Mouse (Mus musculus): ENCODE measurements around the gene 4930558K02Rik. TPM values are rescaled to one million over a fixed set of nuclear protein-coding genes. Genes with fewer than 3 reads are reported as not detected.

Gene 4930558K02Rik
- polyA plus RNA-seq, 1 experiment: not detected

DNA sequence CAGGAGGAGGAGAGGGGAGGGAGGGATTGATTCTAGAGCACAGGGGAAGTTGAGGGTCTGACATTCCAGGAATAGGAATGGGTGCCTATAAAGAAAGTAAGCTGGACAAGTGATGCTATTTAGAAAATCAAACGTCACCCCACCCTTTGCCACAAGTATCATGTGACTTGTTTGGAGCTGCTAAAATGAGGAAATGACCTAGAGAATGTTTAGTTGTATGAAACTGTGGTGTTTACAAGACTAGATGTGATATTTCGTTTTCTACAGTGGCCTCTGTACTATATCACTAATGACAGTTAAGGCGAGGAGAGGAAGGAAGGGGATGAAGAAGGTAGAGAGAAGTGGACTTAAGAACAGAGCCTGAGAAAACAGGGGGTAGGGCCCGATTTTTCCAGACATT is 19.3 kb upstream of the 4930558K02Rik start:
- Histone ChIP-seq H3K79me2 (ENCODE audit: control insufficient read depth, insufficient read depth) (no peaks in the 10 kb centered on the region), H3ac (ENCODE audit: control insufficient read depth, insufficient read length) (no peak overlapping the region), H3K4me2 (ENCODE audit: low read depth) (no peak overlapping the region), H3K4me3 (no peak overlapping the region), H3K27me3 (ENCODE audit: control insufficient read depth, insufficient read depth, insufficient read length) (no peaks in the 10 kb centered on the region), H3K36me3 (ENCODE audit: control insufficient read depth, insufficient read depth) (no peaks in the 10 kb centered on the region)
- no peak for TF ChIP-seq POLR2A (IDR thresholded peaks at IDR 0.05; ENCODE audit: insufficient read length, low read depth)
- no peak for TF ChIP-seq E2F4 (IDR thresholded peaks at IDR 0.05; ENCODE audit: insufficient read depth)
- no peak for TF ChIP-seq USF1 (IDR thresholded peaks at IDR 0.05; ENCODE audit: low read depth)
- TF ChIP-seq TCF12 (IDR thresholded peaks at IDR 0.05; ENCODE audit: insufficient read depth, poor library complexity, severe bottlenecking): no peak
- TF ChIP-seq CEBPB (IDR thresholded peaks at IDR 0.05; ENCODE audit: insufficient read depth, poor library complexity, severe bottlenecking): no peak

DNA sequence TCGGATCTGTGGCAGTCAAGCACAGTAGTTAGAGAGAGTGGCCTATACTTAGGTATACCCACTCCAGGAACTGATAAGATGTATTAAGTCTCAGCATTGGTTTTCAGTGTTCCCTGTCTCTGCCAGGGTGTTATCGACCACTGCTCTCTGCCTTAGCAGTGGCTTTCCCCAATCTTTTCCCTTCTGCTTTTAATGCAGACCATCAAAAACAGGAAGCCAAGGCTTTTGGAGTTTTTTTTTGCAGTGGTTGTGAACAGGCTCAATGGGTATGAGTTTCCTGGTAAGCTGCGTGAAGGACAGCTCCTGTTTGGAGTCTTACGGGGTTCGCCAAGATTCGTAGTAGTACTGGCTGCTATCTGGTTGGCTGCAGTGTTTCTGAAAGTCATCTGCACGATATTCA is 13.0 kb upstream of the 4930558K02Rik start:
- H3K36me3 ChIP-seq (ENCODE audit: control insufficient read depth, insufficient read depth): no peaks in the 10 kb centered on the region
- no peaks in the 10 kb centered on the region for H3K79me2 ChIP-seq (ENCODE audit: control insufficient read depth, insufficient read depth)
- H3K27me3 ChIP-seq (ENCODE audit: control insufficient read depth, insufficient read depth, insufficient read length): no peaks in the 10 kb centered on the region
- no peak overlapping the region for H3K4me3 ChIP-seq
- TF ChIP-seq SRF (IDR thresholded peaks at IDR 0.05; ENCODE audit: control insufficient read depth, insufficient read length, low read depth) (no peak), POLR2A (IDR thresholded peaks at IDR 0.05; ENCODE audit: insufficient read length, low read depth) (no peak), USF1 (IDR thresholded peaks at IDR 0.05; ENCODE audit: low read depth) (no peak), TCF3 (IDR thresholded peaks at IDR 0.05; ENCODE audit: insufficient read length, low read depth) (no peak), MAX (IDR thresholded peaks at IDR 0.05; ENCODE audit: low read depth) (no peak), POLR2AphosphoS2 (IDR thresholded peaks at IDR 0.05; ENCODE audit: insufficient read length, low read depth) (no peak), MYOG (IDR thresholded peaks at IDR 0.05; ENCODE audit: control insufficient read depth in 1 of 3, insufficient read depth in 1 of 3, insufficient read length in 2 of 3, low read depth in 2 of 3) (no peak), TCF12 (IDR thresholded peaks at IDR 0.05; ENCODE audit: insufficient read depth, poor library complexity, severe bottlenecking) (no peak), CEBPB (IDR thresholded peaks at IDR 0.05; ENCODE audit: insufficient read depth, poor library complexity, severe bottlenecking) (no peak), E2F4 (IDR thresholded peaks at IDR 0.05; ENCODE audit: insufficient read depth) (no peak), MYOD1 (IDR thresholded peaks at IDR 0.05; ENCODE audit: control insufficient read depth in 1 of 3, insufficient read length in 2 of 3, low read depth in 2 of 3) (no peak), REST (IDR thresholded peaks at IDR 0.05; ENCODE audit: insufficient read depth, insufficient read length) (no peak)
- no peak overlapping the region for H3K4me2 ChIP-seq (ENCODE audit: low read depth)
- no peak overlapping the region for H3ac ChIP-seq (ENCODE audit: control insufficient read depth, insufficient read length)

DNA sequence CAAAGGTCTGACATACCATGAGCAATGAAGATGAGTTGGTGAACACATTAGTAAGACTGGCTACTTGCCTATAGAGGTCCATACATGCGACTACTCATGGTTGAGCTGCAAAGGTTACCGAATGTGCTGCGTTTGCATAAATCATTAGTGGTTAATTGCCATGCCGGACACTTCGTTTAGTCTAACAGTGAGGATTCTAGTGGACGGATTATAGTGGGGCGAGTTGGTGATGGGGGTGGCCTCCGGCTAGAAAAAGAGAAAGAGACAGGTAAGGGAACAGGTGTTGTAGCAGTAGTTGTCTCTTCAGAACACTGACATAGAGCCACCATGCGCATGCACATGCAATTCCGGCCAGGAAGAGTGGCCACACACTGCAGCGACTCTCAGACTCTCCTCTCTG is 12.4 kb upstream of the 4930558K02Rik start:
- no peaks in the 10 kb centered on the region for H3K27me3 ChIP-seq (ENCODE audit: control insufficient read depth, insufficient read depth, insufficient read length)
- no peak overlapping the region for H3K4me2 ChIP-seq (ENCODE audit: low read depth)
- H3K79me2 ChIP-seq (ENCODE audit: control insufficient read depth, insufficient read depth): no peaks in the 10 kb centered on the region

DNA sequence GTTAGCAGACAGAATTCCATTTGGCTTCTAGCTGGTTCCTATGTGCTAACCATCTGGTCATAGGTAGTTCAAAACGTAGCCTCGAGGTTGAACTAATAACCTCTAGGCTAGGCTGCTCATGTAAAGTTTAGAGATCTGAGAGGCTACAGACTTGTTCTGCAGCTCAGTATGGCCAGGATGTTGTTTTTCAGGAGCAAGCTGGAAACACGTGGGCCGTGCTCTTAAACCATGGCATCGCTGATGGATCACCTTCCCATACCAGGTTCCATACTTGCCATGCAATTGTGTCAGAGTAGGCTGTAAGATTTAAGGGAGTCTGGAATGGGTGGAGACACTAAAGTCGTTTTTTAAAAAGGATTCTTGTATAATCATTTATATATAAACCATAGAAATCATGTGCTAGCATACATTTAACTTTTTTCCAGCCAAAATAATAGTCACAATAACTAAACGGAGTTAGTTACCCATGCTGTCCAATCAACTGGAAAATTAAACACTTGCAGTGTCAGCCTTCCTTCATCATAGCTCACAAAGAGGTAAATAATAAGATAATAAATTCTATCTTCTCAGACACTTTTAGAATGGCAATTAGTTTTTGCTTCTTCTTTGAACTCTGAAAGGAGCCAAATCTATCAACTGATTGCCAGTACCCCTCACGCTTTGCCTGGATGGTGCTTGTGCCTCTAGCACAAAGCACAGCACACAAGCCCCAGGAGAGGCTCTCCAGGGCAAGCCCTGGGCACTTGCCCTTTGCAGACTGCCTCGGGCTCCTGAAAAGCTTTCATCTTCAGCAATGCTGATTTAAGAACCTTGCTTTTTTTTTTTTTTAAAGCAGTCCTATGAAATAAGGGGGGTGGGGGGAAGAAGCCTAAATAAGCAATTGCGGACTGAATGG is 11.5 kb upstream of the 4930558K02Rik start:
- H3ac ChIP-seq (ENCODE audit: control insufficient read depth, insufficient read length): no peak overlapping the region
- no peaks in the 10 kb centered on the region for H3K36me3 ChIP-seq (ENCODE audit: control insufficient read depth, insufficient read depth)
- H3K79me2 ChIP-seq (ENCODE audit: control insufficient read depth, insufficient read depth): no peaks in the 10 kb centered on the region
- TF ChIP-seq MYOG (IDR thresholded peaks at IDR 0.05; ENCODE audit: control insufficient read depth in 1 of 3, insufficient read depth in 1 of 3, insufficient read length in 2 of 3, low read depth in 2 of 3): no peak
- no peak for TF ChIP-seq POLR2AphosphoS2 (IDR thresholded peaks at IDR 0.05; ENCODE audit: insufficient read length, low read depth)
- TF ChIP-seq USF1 (IDR thresholded peaks at IDR 0.05; ENCODE audit: low read depth): no peak
- no peak for TF ChIP-seq MYOD1 (IDR thresholded peaks at IDR 0.05; ENCODE audit: control insufficient read depth in 1 of 3, insufficient read length in 2 of 3, low read depth in 2 of 3)
- TF ChIP-seq REST (IDR thresholded peaks at IDR 0.05; ENCODE audit: insufficient read depth, insufficient read length): no peak
- no peak for TF ChIP-seq MAX (IDR thresholded peaks at IDR 0.05; ENCODE audit: low read depth)
- TF ChIP-seq E2F4 (IDR thresholded peaks at IDR 0.05; ENCODE audit: insufficient read depth): no peak
- no peak for TF ChIP-seq TCF12 (IDR thresholded peaks at IDR 0.05; ENCODE audit: insufficient read depth, poor library complexity, severe bottlenecking)
- no peak overlapping the region for H3K4me3 ChIP-seq
- no peaks in the 10 kb centered on the region for H3K27me3 ChIP-seq (ENCODE audit: control insufficient read depth, insufficient read depth, insufficient read length)
- H3K4me2 ChIP-seq (ENCODE audit: low read depth): no peak overlapping the region

More for the DNA sequence above, 12.4 kb upstream of the 4930558K02Rik start:
- Histone ChIP-seq H3ac (ENCODE audit: control insufficient read depth, insufficient read length) (no peak overlapping the region), H3K4me3 (no peak overlapping the region), H3K36me3 (ENCODE audit: control insufficient read depth, insufficient read depth) (no peaks in the 10 kb centered on the region)
- no peak for TF ChIP-seq SRF (IDR thresholded peaks at IDR 0.05; ENCODE audit: control insufficient read depth, insufficient read length, low read depth)
- no peak for TF ChIP-seq USF1 (IDR thresholded peaks at IDR 0.05; ENCODE audit: low read depth)
- no peak for TF ChIP-seq MYOD1 (IDR thresholded peaks at IDR 0.05; ENCODE audit: control insufficient read depth in 1 of 3, insufficient read length in 2 of 3, low read depth in 2 of 3)
- no peak for TF ChIP-seq POLR2AphosphoS2 (IDR thresholded peaks at IDR 0.05; ENCODE audit: insufficient read length, low read depth)
- TF ChIP-seq REST (IDR thresholded peaks at IDR 0.05; ENCODE audit: insufficient read depth, insufficient read length): no peak
- TF ChIP-seq CEBPB (IDR thresholded peaks at IDR 0.05; ENCODE audit: insufficient read depth, poor library complexity, severe bottlenecking): no peak
- no peak for TF ChIP-seq POLR2A (IDR thresholded peaks at IDR 0.05; ENCODE audit: insufficient read length, low read depth)
- TF ChIP-seq MYOG (IDR thresholded peaks at IDR 0.05; ENCODE audit: control insufficient read depth in 1 of 3, insufficient read depth in 1 of 3, insufficient read length in 2 of 3, low read depth in 2 of 3): no peak
- TF ChIP-seq TCF12 (IDR thresholded peaks at IDR 0.05; ENCODE audit: insufficient read depth, poor library complexity, severe bottlenecking): no peak
- no peak for TF ChIP-seq E2F4 (IDR thresholded peaks at IDR 0.05; ENCODE audit: insufficient read depth)
- no peak for TF ChIP-seq TCF3 (IDR thresholded peaks at IDR 0.05; ENCODE audit: insufficient read length, low read depth)
- TF ChIP-seq MAX (IDR thresholded peaks at IDR 0.05; ENCODE audit: low read depth): no peak
